Mouse (Mus musculus) midbrain, embryonic 10.5 days (tissue): ENCODE data around the gene Hinfp. TPM values are rescaled to one million over a fixed set of nuclear protein-coding genes. Genes with fewer than 3 reads are reported as not detected.

Source experiments
- DNase-seq: peaks from one replicate; pipeline ENCODE4 v3.0.0-alpha.2; 2017; ENCODE audit warnings: low spot score
- H3K27ac ChIP-seq: fragments of 300-500 bp; sonication (generic); replicated peaks from 2 replicates; pipeline ENCODE4 v1.5.1; 2016; ENCODE audit warnings: mild to moderate bottlenecking
- H3K27me3 ChIP-seq: fragments of 300-500 bp; sonication (generic); 2 replicates; pipeline ENCODE4 v1.6.1; 2016; ENCODE audit warnings: low read depth, mild to moderate bottlenecking; ENCODE audit not compliant: poor library complexity, severe bottlenecking
- H3K36me3 ChIP-seq: fragments of 300-500 bp; sonication (generic); 2 replicates; pipeline ENCODE4 v1.6.1; 2016; ENCODE audit warnings: mild to moderate bottlenecking, moderate library complexity
- H3K4me1 ChIP-seq: fragments of 300-500 bp; sonication (generic); 2 replicates; pipeline ENCODE4 v1.6.1; 2016
- H3K4me3 ChIP-seq: fragments of 300-500 bp; sonication (generic); 2 replicates; pipeline ENCODE4 v1.5.1; 2016; ENCODE audit warnings: mild to moderate bottlenecking, moderate library complexity
- H3K9me3 ChIP-seq: fragments of 300-500 bp; sonication (generic); replicated peaks from 2 replicates; pipeline ENCODE4 v1.6.1; 2016; ENCODE audit warnings: mild to moderate bottlenecking
- WGBS: fragments of 180-500 bp; shearing (Covaris S2); methylation state at CpG from one replicate; pipeline ENCODE4 v1.1.7; 2016; 5-methylcytosine and 5-hydroxymethylcytosine counted together
- polyA plus RNA-seq: library from polyadenylated mRNA; unstranded; fragments of >200 nt; fragmentation: Nextera tagmentation; extraction: Ambion mirVana; gene quantifications from 2 replicates; pipeline ENCODE4 v1.2.1, GENCODE M21; 2016

The Hinfp gene
- 29.4 and 35.8 TPM in 2 replicates for polyA plus RNA-seq

- Histone ChIP-seq H3K4me3 (peak within 1 kb of the TSS; percentile 91), H3K4me1 (peaks cover 25% of the 10 kb centered on the region), H3K27ac (peak within 1 kb of the TSS; percentile 90), H3K36me3 (peaks cover 30% of the 10 kb centered on the region), H3K27me3 (peaks cover under 1% of the 10 kb centered on the region), H3K9me3 (no peaks in the 10 kb centered on the region)
- under 1% methylated on average over 54 of the region's 54 CpGs for WGBS
- DNase-seq: peak; percentile 99
Measured at GRCm38 (mm10) chr9:44305466-44306079, at the start of gene Hinfp. Gene Hinfp (minus strand): TSS chr9:44305671.

- Histone ChIP-seq H3K9me3 (no peaks in the 10 kb centered on the region; the same call in 1 of the 2 replicates), H3K36me3 (peaks cover 100% of the 10 kb centered on the region), H3K27ac (no peak overlapping the region), H3K4me1 (no peaks in the 10 kb centered on the region), H3K27me3 (no peaks in the 10 kb centered on the region), H3K4me3 (no peak overlapping the region)
- no peak for DNase-seq
- WGBS: 92% methylated on average over 6 of the region's 6 CpGs
Measured at GRCm38 (mm10) chr9:44353142-44353541, 47.7 kb upstream of the Hinfp start.

DNA sequence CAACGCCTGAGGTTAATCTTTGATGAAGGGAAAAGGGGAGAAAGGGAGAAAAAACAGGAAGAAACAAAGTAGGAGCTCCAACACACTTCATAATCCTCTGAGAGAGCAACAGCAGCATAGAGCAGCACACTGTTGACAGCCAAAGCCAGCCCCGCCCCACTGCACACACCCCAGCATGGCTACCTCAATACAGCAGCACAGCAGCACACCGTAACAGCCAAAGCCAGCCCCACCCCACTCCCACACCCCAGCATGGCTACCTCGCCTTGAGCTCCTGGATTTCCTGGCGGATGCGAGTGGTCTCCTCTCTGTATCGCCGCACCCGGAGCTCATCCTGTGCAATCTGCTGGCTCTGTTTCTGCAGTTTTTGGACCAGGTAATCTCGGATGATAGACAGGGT, 46.9 kb upstream of the Hinfp start:
- WGBS: 93% methylated on average over 10 of the region's 10 CpGs
- Histone ChIP-seq H3K36me3 (peaks cover 100% of the 10 kb centered on the region), H3K27ac (no peak overlapping the region)

DNA sequence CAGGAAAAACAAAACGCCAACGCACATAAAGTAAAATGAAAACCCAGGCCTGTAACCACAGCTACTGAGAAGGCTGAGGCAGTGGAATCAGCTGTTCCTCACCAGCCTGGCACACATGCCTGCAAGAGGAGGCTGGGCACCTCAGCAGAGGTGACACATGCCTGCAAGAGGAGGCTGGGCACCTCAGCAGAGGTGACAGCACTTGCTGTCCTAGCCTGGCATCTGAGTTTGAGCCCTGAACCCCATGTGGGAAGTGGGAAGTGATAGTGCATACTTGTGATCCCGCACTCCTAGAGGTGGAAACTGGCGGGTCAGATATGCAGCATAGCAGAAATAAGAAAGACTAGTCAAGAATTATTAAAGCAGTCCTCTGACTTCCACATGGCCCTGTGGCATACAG, 45.9 kb upstream of the Hinfp start:
- 92% methylated on average over 4 of the region's 4 CpGs for WGBS
- H3K27me3 ChIP-seq: no peaks in the 10 kb centered on the region
- peaks cover 100% of the 10 kb centered on the region for H3K36me3 ChIP-seq
- H3K4me1 ChIP-seq: no peaks in the 10 kb centered on the region
- no peak overlapping the region for H3K4me3 ChIP-seq
- no peak for DNase-seq
- H3K27ac ChIP-seq: no peak overlapping the region
- no peaks in the 10 kb centered on the region; the same call in 1 of the 2 replicates for H3K9me3 ChIP-seq

More for the DNA sequence above, 46.9 kb upstream of the Hinfp start:
- no peaks in the 10 kb centered on the region for H3K4me1 ChIP-seq
- H3K9me3 ChIP-seq: no peaks in the 10 kb centered on the region; the same call in 1 of the 2 replicates
- H3K4me3 ChIP-seq: no peak overlapping the region
- DNase-seq: no peak
- H3K27me3 ChIP-seq: no peaks in the 10 kb centered on the region

DNA sequence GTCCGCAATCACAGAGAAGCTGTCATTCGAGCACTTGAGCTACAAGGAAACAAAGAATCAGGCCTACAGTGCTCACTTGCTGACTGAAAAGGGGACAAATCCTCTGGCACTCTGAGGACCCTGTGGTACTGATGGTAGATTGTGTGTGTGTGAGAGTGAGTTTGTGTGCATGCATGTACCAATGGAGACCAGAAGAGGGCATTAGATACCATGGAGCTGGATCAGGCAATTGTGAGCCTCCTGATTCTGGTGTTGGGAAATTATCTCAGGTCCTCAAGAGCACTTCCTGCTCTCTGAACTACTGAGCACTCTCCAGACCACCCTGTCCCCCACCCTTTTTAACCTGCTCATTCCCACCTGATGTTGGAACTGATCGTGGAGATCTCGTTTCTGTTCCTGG, 43.1 kb upstream of the Hinfp start:
- Histone ChIP-seq H3K9me3 (no peaks in the 10 kb centered on the region; the same call in 1 of the 2 replicates), H3K36me3 (peaks cover 82% of the 10 kb centered on the region), H3K27ac (no peak overlapping the region), H3K27me3 (no peaks in the 10 kb centered on the region), H3K4me3 (no peak overlapping the region), H3K4me1 (peaks cover 6% of the 10 kb centered on the region; the same call in 1 of the 2 replicates)
- no peak for DNase-seq
- 98% methylated on average over 4 of the region's 4 CpGs for WGBS

- Histone ChIP-seq H3K4me1 (peaks cover 15% of the 10 kb centered on the region), H3K36me3 (peaks cover 73% of the 10 kb centered on the region), H3K9me3 (no peaks in the 10 kb centered on the region; the same call in 1 of the 2 replicates), H3K27ac (no peak overlapping the region), H3K4me3 (no peak overlapping the region), H3K27me3 (no peaks in the 10 kb centered on the region)
- WGBS: 94% methylated on average over 4 of the region's 4 CpGs
- DNase-seq: no peak
Measured at GRCm38 (mm10) chr9:44347621-44348020, 42.1 kb upstream of the Hinfp start.

DNA sequence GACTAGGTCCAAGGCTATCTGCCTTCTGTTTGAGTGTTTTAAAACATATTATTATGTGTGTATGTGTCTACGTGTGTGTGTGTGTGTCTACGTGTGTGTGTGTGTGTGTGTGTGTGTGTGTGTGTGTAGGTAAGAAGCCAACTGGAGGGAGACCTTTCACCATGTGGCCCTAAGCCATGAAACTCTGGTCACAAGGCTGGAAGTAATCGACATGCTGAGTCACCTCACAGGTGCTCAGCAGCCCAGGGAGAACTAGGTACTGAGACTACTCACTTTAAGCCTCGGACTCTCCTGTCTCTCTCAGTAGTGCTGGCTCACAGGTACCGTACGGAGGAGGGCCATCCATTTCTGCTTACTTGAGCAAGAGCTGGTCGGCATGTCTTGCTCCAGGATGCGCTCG, 41.7 kb upstream of the Hinfp start:
- 95% methylated on average over 8 of the region's 9 CpGs for WGBS
- Histone ChIP-seq H3K4me3 (no peak overlapping the region), H3K27me3 (no peaks in the 10 kb centered on the region), H3K36me3 (peaks cover 68% of the 10 kb centered on the region), H3K4me1 (peaks cover 19% of the 10 kb centered on the region), H3K27ac (no peak overlapping the region), H3K9me3 (no peaks in the 10 kb centered on the region; the same call in 1 of the 2 replicates)
- no peak for DNase-seq

GRCm38 (mm10) chr9:44345570-44346433, 40.3 kb upstream of the Hinfp start:
- no peak overlapping the region for H3K27ac ChIP-seq
- DNase-seq: no peak
- peaks cover 65% of the 10 kb centered on the region for H3K36me3 ChIP-seq
- WGBS: 88% methylated on average over 6 of the region's 6 CpGs
- H3K27me3 ChIP-seq: no peaks in the 10 kb centered on the region
- no peak overlapping the region for H3K4me3 ChIP-seq
- H3K9me3 ChIP-seq: no peaks in the 10 kb centered on the region; the same call in 1 of the 2 replicates
- peaks cover 21% of the 10 kb centered on the region for H3K4me1 ChIP-seq

DNA sequence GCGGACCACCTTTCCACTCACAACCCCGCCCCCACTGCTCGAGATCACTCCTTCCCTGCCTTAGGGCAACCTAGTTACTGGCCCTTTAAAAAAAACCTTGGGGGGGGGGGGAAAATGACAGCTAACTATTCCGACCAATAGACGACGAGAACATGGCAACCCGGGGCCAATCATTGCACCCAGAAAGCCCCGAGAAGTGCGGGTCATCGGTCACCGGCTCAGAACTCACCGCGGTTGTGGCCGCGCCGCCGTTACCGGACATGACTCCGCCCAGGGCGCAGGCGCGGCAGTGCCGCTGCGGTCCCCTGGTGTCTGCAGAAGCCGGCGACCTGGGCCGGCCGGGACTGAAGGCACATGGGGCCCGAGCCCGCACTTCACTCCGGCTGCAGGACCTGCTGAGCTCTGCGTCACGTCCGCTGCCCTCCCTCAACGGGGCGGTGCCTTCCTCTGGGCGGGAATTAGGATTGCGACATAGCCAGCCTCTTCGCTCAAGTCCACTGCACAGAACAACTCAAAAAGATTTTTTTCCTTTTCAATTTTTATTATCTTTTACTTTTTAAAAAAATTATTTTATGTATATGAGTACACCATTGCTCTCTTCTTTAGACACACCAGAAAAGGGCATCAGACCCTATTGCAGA, 38.4 kb upstream of the Hinfp start, which contains the start of gene Hmbs:
Hmbs (minus strand) TSS at position 448 of the 641 bp plus-strand sequence.
- H3K4me3 ChIP-seq: peak within 1 kb of the TSS; percentile 87
- H3K27ac ChIP-seq: peak within 1 kb of the TSS; percentile 98
- H3K27me3 ChIP-seq: no peaks in the 10 kb centered on the region
- peaks cover 64% of the 10 kb centered on the region for H3K36me3 ChIP-seq
- H3K9me3 ChIP-seq: no peaks in the 10 kb centered on the region
- WGBS: under 1% methylated on average over 39 of the region's 39 CpGs
- peaks cover 21% of the 10 kb centered on the region for H3K4me1 ChIP-seq
- peak; percentile 94 for DNase-seq

GRCm38 (mm10) chr9:44343290-44343689, 37.8 kb upstream of the Hinfp start:
- Histone ChIP-seq H3K27me3 (no peaks in the 10 kb centered on the region), H3K4me1 (peaks cover 21% of the 10 kb centered on the region), H3K36me3 (peaks cover 64% of the 10 kb centered on the region), H3K9me3 (no peaks in the 10 kb centered on the region), H3K27ac (peak overlapping the region; percentile 98), H3K4me3 (peak overlapping the region; percentile 87)
- WGBS: 16% methylated on average over 6 of the region's 6 CpGs
- no peak for DNase-seq

- H3K27ac ChIP-seq: peak overlapping the region; percentile 98
- H3K27me3 ChIP-seq: no peaks in the 10 kb centered on the region
- no peaks in the 10 kb centered on the region for H3K9me3 ChIP-seq
- H3K4me3 ChIP-seq: peak overlapping the region; percentile 87
- no peak for DNase-seq
- peaks cover 24% of the 10 kb centered on the region for H3K4me1 ChIP-seq
- peaks cover 64% of the 10 kb centered on the region for H3K36me3 ChIP-seq
- whole genome bisulfite sequencing: 97% methylated on average over 1 of the region's 1 CpGs
Measured at GRCm38 (mm10) chr9:44342605-44343004, 37.1 kb upstream of the Hinfp start.

DNA sequence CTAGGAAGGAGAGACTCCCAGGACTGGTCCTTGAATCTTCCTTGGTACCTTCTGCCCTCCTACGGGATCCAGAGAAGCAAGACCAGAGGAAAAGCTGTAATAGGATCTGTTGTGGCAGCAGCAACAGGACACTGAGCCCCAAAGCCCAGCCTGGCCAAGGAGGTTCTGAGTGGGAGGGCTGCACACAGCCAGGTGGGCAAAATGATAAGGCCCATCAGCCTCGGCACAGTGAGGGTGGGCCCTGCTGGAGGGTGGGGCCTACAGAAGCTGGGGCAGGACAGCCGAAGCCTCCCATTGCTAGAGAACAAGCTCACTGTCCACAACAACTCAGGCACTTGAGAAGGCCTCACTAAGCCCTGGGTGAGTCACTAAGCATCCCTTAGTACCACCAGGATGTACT, 36.7 kb upstream of the Hinfp start:
- peaks cover 64% of the 10 kb centered on the region for H3K36me3 ChIP-seq
- no peaks in the 10 kb centered on the region for H3K9me3 ChIP-seq
- 88% methylated on average over 3 of the region's 3 CpGs for WGBS
- H3K27me3 ChIP-seq: no peaks in the 10 kb centered on the region
- H3K4me3 ChIP-seq: peak overlapping the region; percentile 87
- DNase-seq: no peak
- H3K4me1 ChIP-seq: peaks cover 28% of the 10 kb centered on the region
- H3K27ac ChIP-seq: peak overlapping the region; percentile 98; the same call in 1 of the 2 replicates
